Mouse (Mus musculus): ENCODE results near the gene Nucb1.

- TF ChIP-seq POLR2A (IDR thresholded peaks at IDR 0.05; ENCODE audit: low read depth, low read length), result no peak
- TF ChIP-seq CTCF (IDR thresholded peaks at IDR 0.05; ENCODE audit: extremely low read depth, insufficient read depth, insufficient read length, insufficient replicate concordance), result no peak
Measured at GRCm38 (mm10) chr7:45482166-45482565, 28.0 kb downstream of the Nucb1 start.

All from spleen, adult 2 months (tissue).